Comparison of ENCODE assay signal across 28 mouse cellular contexts in the genomic region with DNA sequence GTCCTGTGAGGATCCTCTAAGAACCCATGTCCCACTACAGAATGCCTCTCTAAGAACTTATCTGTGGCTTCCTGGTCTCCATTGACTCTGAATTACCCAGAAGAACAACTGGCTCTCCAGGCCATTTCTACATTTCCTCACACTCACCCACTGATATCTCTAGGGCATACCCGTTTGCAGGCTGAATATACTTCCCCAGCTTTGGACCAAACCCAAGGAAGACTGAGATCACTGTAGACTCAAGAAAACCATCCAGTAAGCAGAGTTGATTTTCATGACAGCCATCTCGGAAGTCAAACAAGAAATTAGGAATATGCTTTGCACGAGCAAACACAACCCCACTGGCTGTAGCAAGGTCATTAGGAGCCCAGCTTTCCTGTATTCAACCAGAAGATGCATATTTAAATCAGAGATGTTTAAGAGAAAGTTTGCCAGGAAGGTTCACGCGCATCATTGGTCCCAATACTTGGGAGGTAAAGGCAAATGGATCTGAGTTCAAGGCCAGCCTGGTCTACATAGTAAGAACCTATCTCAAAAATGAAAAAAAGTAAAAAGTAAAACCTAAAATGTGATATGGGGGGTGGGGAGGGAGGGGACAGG. TPM values are rescaled to one million over a fixed set of nuclear protein-coding genes. Genes with fewer than 3 reads are reported as not detected.
"Had no signal": no experiment of that assay in that cellular context is flagged by ENCODE, and none has a peak within 500 bp of the region (broad histone marks: within the 10 kb centered on the region; RNA-seq: fewer than 3 reads in every experiment).

No protein-coding gene starts in this region.

- H3K4me2 ChIP-seq: kidney, embryonic 15.5 days; liver, embryonic 11.5 days; lung, embryonic 15.5 days; midbrain, embryonic 11.5 days had no signal

- DNase-seq: kidney, adult 8-10 months; kidney, postnatal 10 days; kidney, postnatal 36 days; lung, adult 18-20 months; lung, postnatal 10 days; lung, postnatal 36 days; midbrain, embryonic 14.5 days; thymus, adult 18-20 months; thymus, postnatal 36 days had no signal

- H3K9me3 ChIP-seq: kidney, embryonic 15.5 days; lung, embryonic 15.5 days had no signal

- H3K27me3 ChIP-seq: kidney, embryonic 15.5 days; lung, embryonic 15.5 days had no signal

- H3K4me3 ChIP-seq: kidney, embryonic 15.5 days; lung, embryonic 15.5 days had no signal

- H3K36me3 ChIP-seq: kidney, embryonic 15.5 days; lung, embryonic 15.5 days had no signal

- H3K9ac ChIP-seq: kidney, embryonic 15.5 days; liver, embryonic 14.5 days; lung, embryonic 15.5 days had no signal

- H3K27ac ChIP-seq: kidney, embryonic 15.5 days; liver, embryonic 14.5 days; lung, embryonic 15.5 days had no signal

RNA-seq across cellular contexts. Expression of a gene that starts 3.9 kb away (rescaled TPM):
- total RNA-seq: layer of hippocampus, postnatal 25 days; left cerebral cortex, adult 18-20 months; left cerebral cortex, postnatal 36 days; megakaryocyte progenitor cell, adult 5-6 weeks; megakaryocyte-erythroid progenitor cell, adult 5-6 weeks; midbrain, postnatal 0 days had no signal
- polyA plus RNA-seq: kidney, embryonic 15.5 days; limb, embryonic 11.5 days; limb, embryonic 14.5 days; liver, embryonic 11.5 days; liver, embryonic 14.5 days; lung, embryonic 15.5 days; midbrain, embryonic 11.5 days; midbrain, embryonic 14.5 days; midbrain, postnatal 0 days; neural tube, embryonic 11.5 days; neural tube, embryonic 14.5 days; small intestine, adult 2 months; spleen, adult 2 months; stomach, embryonic 16.5 days; urinary bladder, adult 2 months had no signal
